ENCODE assay signal across 2 mouse cellular contexts in genomic region chr1:131905497-131905896, GRCm38 (mm10).
TF ChIP-seq lines count a peak whose summit lies in the region.

No protein-coding gene starts in this region.

TF ChIP-seq in CH12.LX, 34 proteins besides CTCF, POLR2A, EP300 and RAD21 (continued from another document):
- TF ChIP-seq ZNF384 (IDR thresholded peaks at IDR 0.05; ENCODE audit: low read depth, low read length) (peak; percentile 16; the same call in 1 of the 2 replicates), ETS1 (conservative IDR thresholded peaks at IDR 0.05; ENCODE audit: low read depth, low read length) (no peak), MAFK (IDR thresholded peaks at IDR 0.05; ENCODE audit: insufficient replicate concordance, low read length) (no peak), NELFE (IDR thresholded peaks at IDR 0.05; ENCODE audit: low read depth, low read length) (no peak), JUND (conservative IDR thresholded peaks at IDR 0.05; ENCODE audit: low read depth, low read length) (no peak), KAT2A (IDR thresholded peaks at IDR 0.05; ENCODE audit: insufficient replicate concordance, low read length) (no peak), POLR2AphosphoS2 (IDR thresholded peaks at IDR 0.05; ENCODE audit: low read depth, low read length) (no peak), NRF1 (IDR thresholded peaks at IDR 0.05; ENCODE audit: low read depth, low read length) (no peak), RCOR1 (conservative IDR thresholded peaks at IDR 0.05; ENCODE audit: low read depth, low read length) (no peak), TBP (conservative IDR thresholded peaks at IDR 0.05; ENCODE audit: low read depth, low read length) (no peak), CHD2 (IDR thresholded peaks at IDR 0.05; ENCODE audit: low read length) (peak; percentile 68), GABPA (IDR thresholded peaks at IDR 0.05; ENCODE audit: insufficient replicate concordance, low read depth, low read length) (no peak), UBTF (IDR thresholded peaks at IDR 0.05; ENCODE audit: low read depth, low read length) (no peak), IRF4 (IDR thresholded peaks at IDR 0.05; ENCODE audit: low read depth, low read length) (0 out of 2 replicates have a peak, but pooled peaks have one; percentile 27), CHD1 (IDR thresholded peaks at IDR 0.05; ENCODE audit: low read depth, low read length) (no peak), PAX5 (IDR thresholded peaks at IDR 0.05; ENCODE audit: low read length) (no peak), USF2 (conservative IDR thresholded peaks at IDR 0.05; ENCODE audit: low read depth, low read length) (no peak), E2F4 (IDR thresholded peaks at IDR 0.05; ENCODE audit: insufficient replicate concordance, low read depth, low read length) (no peak), ZMIZ1 (IDR thresholded peaks at IDR 0.05; ENCODE audit: low read depth, low read length) (no peak), ZKSCAN1 (IDR thresholded peaks at IDR 0.05; ENCODE audit: borderline replicate concordance, low read depth, low read length) (no peak), ELF1 (IDR thresholded peaks at IDR 0.05; ENCODE audit: low read depth, low read length) (no peak), JUN (IDR thresholded peaks at IDR 0.05; ENCODE audit: insufficient read depth, low read depth, low read length) (no peak), ZC3H11A (IDR thresholded peaks at IDR 0.05; ENCODE audit: low read depth, low read length) (peak; percentile 12; the same call in 1 of the 2 replicates), MAZ (IDR thresholded peaks at IDR 0.05; ENCODE audit: low read depth, low read length) (no peak), SMC3 (IDR thresholded peaks at IDR 0.05; ENCODE audit: low read depth, low read length) (peak; percentile 53), SIN3A (IDR thresholded peaks at IDR 0.05; ENCODE audit: low read length) (no peak), MEF2A (IDR thresholded peaks at IDR 0.05; ENCODE audit: borderline replicate concordance, low read depth, low read length) (no peak), TCF12 (IDR thresholded peaks at IDR 0.05; ENCODE audit: low read depth, low read length) (0 out of 2 replicates have a peak, but pooled peaks have one; percentile 29), BHLHE40 (IDR thresholded peaks at IDR 0.05; ENCODE audit: low read depth, low read length) (no peak), MXI1 (IDR thresholded peaks at IDR 0.05; ENCODE audit: low read depth, low read length) (no peak)
TF ChIP-seq in CH12.LX: peak in this region for 7.

TF ChIP-seq in MEL, 35 proteins besides CTCF, POLR2A, EP300 and RAD21 (continued from another document):
- no peak for TF ChIP-seq USF2 (IDR thresholded peaks at IDR 0.05; ENCODE audit: borderline replicate concordance in 1 of 2, insufficient read depth in 1 of 2, low read depth in 1 of 2, low read length in 2 of 2)
- no peak for TF ChIP-seq E2F4 (IDR thresholded peaks at IDR 0.05; ENCODE audit: borderline replicate concordance, low read depth, low read length)
- TF ChIP-seq CHD1 (IDR thresholded peaks at IDR 0.05; ENCODE audit: low read depth, low read length) = no peak
- no peak for TF ChIP-seq TCF12 (IDR thresholded peaks at IDR 0.05; ENCODE audit: low read depth, low read length)
- no peak for TF ChIP-seq MAFK (IDR thresholded peaks at IDR 0.05; ENCODE audit: borderline replicate concordance, low read depth, low read length)
- TF ChIP-seq UBTF (IDR thresholded peaks at IDR 0.05; ENCODE audit: borderline replicate concordance, insufficient read depth, low read depth, low read length) = no peak
- TF ChIP-seq USF1 (IDR thresholded peaks at IDR 0.05; ENCODE audit: low read depth, low read length) = no peak
- peak; percentile 77 for TF ChIP-seq ZC3H11A (IDR thresholded peaks at IDR 0.05; ENCODE audit: low read depth, low read length)
- no peak for TF ChIP-seq TBP (IDR thresholded peaks at IDR 0.05; ENCODE audit: low read depth, low read length)
- no peak for TF ChIP-seq NELFE (IDR thresholded peaks at IDR 0.05; ENCODE audit: low read depth, low read length)
- TF ChIP-seq SIN3A (IDR thresholded peaks at IDR 0.05; ENCODE audit: low read length) = peak; percentile 62
- no peak for TF ChIP-seq MEF2A (IDR thresholded peaks at IDR 0.05; ENCODE audit: extremely low read depth, insufficient replicate concordance, low read depth, low read length, poor library complexity, severe bottlenecking)
- peak; percentile 36; the same call in 1 of the 2 replicates for TF ChIP-seq BHLHE40 (IDR thresholded peaks at IDR 0.05; ENCODE audit: borderline replicate concordance, low read depth, low read length)
- TF ChIP-seq ZMIZ1 (IDR thresholded peaks at IDR 0.05; ENCODE audit: low read depth, low read length) = no peak
- TF ChIP-seq JUND (IDR thresholded peaks at IDR 0.05; ENCODE audit: low read depth, low read length) = no peak
- TF ChIP-seq NRF1 (IDR thresholded peaks at IDR 0.05; ENCODE audit: insufficient read depth, low read depth, low read length, poor library complexity, severe bottlenecking) = no peak
- TF ChIP-seq GABPA (IDR thresholded peaks at IDR 0.05; ENCODE audit: low read depth, low read length) = no peak
- no peak; the same call in 1 of the 2 replicates for TF ChIP-seq ZKSCAN1 (IDR thresholded peaks at IDR 0.05; ENCODE audit: low read depth, low read length)
- peak; percentile 77 for TF ChIP-seq SMC3 (IDR thresholded peaks at IDR 0.05; ENCODE audit: low read depth, low read length)
- no peak for TF ChIP-seq GATA1 (IDR thresholded peaks at IDR 0.05; ENCODE audit: low read depth, low read length)
- peak; percentile 25; the same call in 1 of the 2 replicates for TF ChIP-seq MAZ (IDR thresholded peaks at IDR 0.05; ENCODE audit: low read depth, low read length)
- peak; percentile 52 for TF ChIP-seq ZNF384 (IDR thresholded peaks at IDR 0.05; ENCODE audit: low read depth, low read length)
- no peak for TF ChIP-seq MAX (IDR thresholded peaks at IDR 0.05; ENCODE audit: low read length)
- peak; percentile 39; the same call in 1 of the 2 replicates for TF ChIP-seq MXI1 (IDR thresholded peaks at IDR 0.05; ENCODE audit: low read depth, low read length)
- no peak for TF ChIP-seq TAL1 (IDR thresholded peaks at IDR 0.05; ENCODE audit: low read length)
- no peak for TF ChIP-seq MYB (IDR thresholded peaks at IDR 0.05; ENCODE audit: low read depth, low read length)
- TF ChIP-seq RCOR1 (IDR thresholded peaks at IDR 0.05; ENCODE audit: low read depth, low read length) = no peak
- TF ChIP-seq MYC (IDR thresholded peaks at IDR 0.05; ENCODE audit: low read depth, low read length) = no peak
- TF ChIP-seq ETS1 (IDR thresholded peaks at IDR 0.05; ENCODE audit: low read depth, low read length) = 0 out of 2 replicates have a peak, but pooled peaks have one; percentile 20
